Mouse (Mus musculus) megakaryocyte-erythroid progenitor cell, adult 5-6 weeks (primary cell): ENCODE measurements around the gene Nelfcd. TPM values are rescaled to one million over a fixed set of nuclear protein-coding genes. Genes with fewer than 3 reads are reported as not detected.

ENCODE experiments used
- ATAC-seq: replicated peaks from 2 replicates; pipeline ENCODE4 v1.8.0; 2016; ENCODE audit warnings: mild to moderate bottlenecking, inconsistent platforms; ENCODE audit not compliant: severe bottlenecking, poor library complexity, low FRiP score, low TSS enrichment
- total RNA-seq, 2 experiments: library from RNA; stranded (forward) in 1 of 2; stranded (reverse) in 1 of 2; fragments of 200-1000, 215-1000 nt in 1 of 2; fragments of >200 nt in 1 of 2; fragmentation: Nextera tagmentation in 1 of 2; gene quantifications; 2 replicates each; pipeline ENCODE4 v1.2.3; 2014 to 2017

The Nelfcd gene
- total RNA-seq (2014; fragmentation: Nextera tagmentation) (73.4 and 90.4 TPM in 2 replicates), total RNA-seq (2017) (49.0 and 50.4 TPM in 2 replicates)

GRCm38 (mm10) chr2:174415731-174416310 is at the start of gene Nelfcd:
Gene Nelfcd (plus strand): TSS chr2:174415804.
- ATAC-seq = peak; percentile 95

GRCm38 (mm10) chr2:174366571-174366970 is 49.0 kb upstream of the Nelfcd start:
- ATAC-seq = 0 out of 2 replicates have a peak, but pooled peaks have one; percentile 34

GRCm38 (mm10) chr2:174381021-174381420 is 34.6 kb upstream of the Nelfcd start:
- ATAC-seq = no peak

GRCm38 (mm10) chr2:174391936-174392335 is 23.7 kb upstream of the Nelfcd start:
- ATAC-seq = no peak

- ATAC-seq = no peak
Measured at GRCm38 (mm10) chr2:174392554-174392953, 23.1 kb upstream of the Nelfcd start.

DNA sequence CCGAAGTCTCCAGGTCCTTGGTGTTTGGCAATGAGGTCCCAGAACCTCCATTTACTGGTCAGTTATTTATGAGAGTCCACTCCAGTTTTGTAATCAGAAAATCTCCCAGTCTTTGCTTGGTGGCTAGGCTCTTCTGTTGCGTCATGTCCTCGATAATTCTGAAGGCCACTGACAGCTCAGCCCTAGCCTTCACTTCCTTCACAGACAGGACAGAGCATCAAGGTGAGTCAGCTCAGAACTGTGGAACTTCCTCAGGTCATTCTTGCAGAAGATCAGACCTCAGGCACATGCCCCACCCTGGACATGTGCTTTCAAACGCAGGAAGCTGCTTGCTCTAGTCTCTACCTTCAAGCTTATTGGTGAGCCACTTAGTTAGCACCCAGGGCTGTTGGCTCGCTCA is 22.2 kb upstream of the Nelfcd start:
- no peak for ATAC-seq

- no peak for ATAC-seq
Measured at GRCm38 (mm10) chr2:174396643-174397042, 19.0 kb upstream of the Nelfcd start.

GRCm38 (mm10) chr2:174397065-174397464 is 18.5 kb upstream of the Nelfcd start:
- no peak for ATAC-seq

DNA sequence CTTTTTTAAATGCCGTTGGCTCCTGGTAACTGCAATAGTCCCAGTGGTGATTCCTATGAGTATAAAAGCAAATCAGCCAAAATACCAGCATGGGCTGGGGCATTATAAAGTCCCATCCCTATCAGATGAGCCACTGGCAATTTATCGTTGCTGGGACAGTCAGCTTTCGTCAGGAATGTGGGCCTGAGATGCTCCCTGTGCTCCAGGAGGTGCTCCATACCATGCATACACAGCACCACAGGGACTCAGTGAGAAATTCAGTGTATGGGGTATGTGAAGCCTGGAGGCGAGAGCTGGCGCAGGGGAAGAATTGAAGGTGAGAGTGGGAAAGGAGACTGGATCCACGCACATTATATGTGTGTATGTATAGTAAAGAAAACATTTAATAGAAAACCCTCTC is 17.7 kb upstream of the Nelfcd start:
- no peak for ATAC-seq

GRCm38 (mm10) chr2:174400396-174400795 is 15.2 kb upstream of the Nelfcd start:
- ATAC-seq = 0 out of 2 replicates have a peak, but pooled peaks have one; percentile 26

- ATAC-seq = peak; percentile 71
Measured at GRCm38 (mm10) chr2:174410222-174410621, 5.4 kb upstream of the Nelfcd start.

GRCm38 (mm10) chr2:174413127-174413526 is 2.5 kb upstream of the Nelfcd start:
- no peak for ATAC-seq

DNA sequence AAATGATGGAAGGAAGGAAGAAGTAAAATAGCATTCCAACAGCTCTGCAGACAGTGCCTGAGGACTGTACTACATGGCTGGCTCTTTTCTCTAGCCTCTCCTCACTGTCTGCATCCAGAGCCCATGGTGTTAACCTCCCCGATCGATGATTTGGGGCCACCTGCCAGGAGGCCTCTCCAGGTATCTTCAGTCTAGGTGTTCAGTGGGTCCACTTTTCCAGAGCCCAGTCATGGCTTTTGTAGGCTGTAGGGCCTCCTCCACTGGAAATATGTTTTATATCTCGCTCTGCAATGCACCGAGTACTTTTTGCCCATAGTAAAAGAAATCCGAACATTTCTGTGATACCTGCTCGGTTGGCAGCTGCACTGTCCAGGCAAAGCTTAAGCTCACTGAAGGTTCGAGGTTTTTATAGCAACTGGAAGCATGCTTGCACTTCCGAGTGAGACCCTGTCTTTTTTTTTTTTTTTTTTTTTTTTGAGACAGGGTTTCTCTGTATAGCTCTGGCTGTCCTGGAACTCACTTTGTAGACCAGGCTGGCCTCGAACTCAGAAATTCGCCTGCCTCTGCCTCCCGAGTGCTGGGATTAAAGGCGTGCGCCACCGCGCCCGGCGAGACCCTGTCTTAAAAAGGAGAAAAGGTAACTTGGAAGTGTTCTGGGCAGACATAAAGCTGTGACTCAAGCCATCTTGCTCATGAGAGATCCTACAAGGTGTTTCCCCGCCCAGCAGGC is 438 bp upstream of the Nelfcd start:
- no peak for ATAC-seq

GRCm38 (mm10) chr2:174421107-174421506 is 5.5 kb downstream of the Nelfcd start:
- no peak for ATAC-seq

GRCm38 (mm10) chr2:174424301-174425085 is 8.9 kb downstream of the Nelfcd start:
- no peak for ATAC-seq

GRCm38 (mm10) chr2:174426856-174427255 is 11.3 kb downstream of the Nelfcd start:
- no peak for ATAC-seq

GRCm38 (mm10) chr2:174428076-174428835 is 12.7 kb downstream of the Nelfcd start:
- no peak for ATAC-seq

DNA sequence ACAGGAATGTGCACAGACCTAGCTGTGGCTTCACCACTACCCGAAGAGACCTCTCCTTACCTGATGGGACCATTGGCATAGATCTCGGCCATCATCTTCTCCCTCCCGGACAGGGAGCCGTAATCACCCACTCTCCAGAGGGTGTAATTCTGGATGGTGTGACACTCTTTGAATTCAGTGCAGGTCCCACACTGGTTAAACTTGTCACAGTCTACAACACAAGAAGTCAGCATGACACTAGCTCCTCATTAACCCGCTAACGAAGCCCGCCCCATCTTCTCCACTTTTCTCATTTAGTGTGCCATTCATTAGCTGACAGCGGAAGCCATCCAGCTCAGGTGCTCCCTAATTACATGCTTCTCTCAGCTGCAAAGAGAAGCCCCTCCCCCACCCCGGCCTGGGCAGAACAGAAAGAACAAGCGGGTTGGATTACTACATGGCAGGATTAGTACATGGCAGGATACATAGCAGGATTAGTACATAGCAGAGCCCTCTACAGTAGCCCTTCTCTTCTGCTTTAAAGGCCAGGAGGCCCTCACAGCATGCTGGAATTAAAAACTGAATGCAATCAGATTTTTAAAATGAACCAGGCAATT is 13.5 kb downstream of the Nelfcd start:
- ATAC-seq = no peak

DNA sequence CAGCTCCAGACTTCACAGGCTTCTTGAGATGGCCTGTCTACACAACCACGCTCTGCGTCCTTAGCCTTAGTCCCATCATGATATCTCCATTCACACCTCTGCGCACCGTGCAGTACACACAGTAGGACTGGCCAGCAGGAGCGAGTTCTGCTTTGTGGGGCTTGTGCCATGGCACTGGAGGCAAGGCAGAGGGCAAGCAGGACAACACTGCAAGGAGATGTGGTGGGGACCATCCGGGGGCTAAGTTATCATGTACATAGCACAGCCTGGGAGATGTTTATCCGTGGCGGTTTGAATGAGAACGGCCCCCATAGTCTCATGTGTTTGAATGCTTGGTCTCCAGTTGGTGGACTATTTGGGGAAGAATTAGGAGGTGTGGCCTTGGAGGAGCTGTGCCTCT is 19.3 kb downstream of the Nelfcd start:
- no peak for ATAC-seq
